Mouse (Mus musculus) cerebellum, adult 11 months (tissue): Measurements from ENCODE around the gene Ndc80.
A peak's percentile ranks its signal among the peaks of the same experiment; 100 is the strongest.
"Not testable (repeated sequence)": the region's sequence is repeated elsewhere in the genome, so short reads cannot be mapped to it uniquely, and the experiment has no call there.

Experiments used
- DNase-seq: peaks from one replicate; pipeline ENCODE4 v3.0.0; 2022

Gene Ndc80

DNA sequence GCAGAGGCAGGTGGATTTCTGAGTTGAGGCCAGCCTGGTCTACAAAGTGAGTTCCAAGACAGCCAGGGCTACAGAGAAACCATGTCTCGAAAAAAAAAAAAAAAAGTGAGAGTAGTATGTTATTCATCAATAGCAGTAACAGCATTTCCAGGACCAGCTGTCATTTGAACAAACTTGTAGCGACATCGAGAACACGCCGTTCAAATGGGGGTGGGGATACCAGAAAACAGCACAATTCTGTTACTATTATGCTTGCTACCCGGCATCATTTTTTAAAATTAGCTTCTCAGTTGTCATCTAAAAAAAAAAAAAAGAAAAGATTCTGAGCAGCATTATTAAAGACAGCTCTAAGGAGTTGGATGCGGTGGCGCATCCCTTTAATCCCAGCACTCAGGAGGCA, 49.2 kb downstream of the Ndc80 start:
- DNase-seq: no peak

DNA sequence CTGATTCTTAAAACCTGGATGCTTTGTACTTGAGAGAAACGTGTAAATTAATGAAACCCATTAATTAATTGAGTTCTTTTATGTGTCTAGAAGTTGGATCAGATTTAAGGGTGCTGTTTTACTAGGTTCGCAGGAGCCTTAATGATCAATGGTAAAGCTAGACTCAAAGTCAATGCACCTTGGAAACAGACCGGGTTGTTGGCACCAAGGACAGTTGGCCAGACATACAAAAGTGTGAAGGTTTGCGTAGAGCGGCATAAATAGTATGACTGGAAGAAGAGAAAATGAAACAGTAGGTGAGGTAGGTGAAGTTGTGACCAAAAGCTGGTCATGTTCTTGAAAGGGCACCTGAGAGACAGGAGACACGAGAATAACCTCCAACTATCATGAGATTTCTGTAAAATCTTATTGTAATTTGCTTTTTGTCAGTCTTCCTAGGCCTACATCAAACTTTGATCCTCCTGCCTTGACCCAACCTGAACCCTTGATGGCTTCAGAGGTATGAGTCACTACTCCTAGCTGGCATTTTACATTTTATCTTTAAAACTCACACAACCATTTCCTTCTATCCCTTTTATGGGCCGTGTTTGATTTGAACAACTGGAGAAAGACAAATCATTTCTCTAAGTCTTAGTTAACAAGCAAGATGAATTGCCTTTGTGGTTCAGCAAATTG, 50.2 kb downstream of the Ndc80 start:
- no peak for DNase-seq

DNA sequence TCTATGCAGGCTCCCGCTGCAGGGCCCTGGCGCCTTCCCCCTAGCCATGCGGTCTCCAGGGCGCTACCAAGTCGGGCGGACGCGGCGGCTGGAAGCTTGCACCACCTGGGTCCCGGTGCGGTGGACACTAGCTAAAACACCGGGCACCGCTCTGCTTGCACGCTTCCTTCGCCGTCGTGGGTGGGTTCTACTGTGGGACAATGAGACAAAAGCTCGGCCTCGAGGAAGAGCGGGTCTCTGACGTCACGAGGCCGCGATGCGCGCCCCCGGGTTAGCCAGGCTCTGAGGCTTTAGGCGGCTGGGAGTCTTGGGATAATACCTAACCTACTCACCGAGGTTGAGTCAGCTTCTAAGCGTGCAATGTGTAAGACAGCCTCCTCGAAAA, 51.0 kb downstream of the Ndc80 start:
- peak; percentile 69 for DNase-seq

DNA sequence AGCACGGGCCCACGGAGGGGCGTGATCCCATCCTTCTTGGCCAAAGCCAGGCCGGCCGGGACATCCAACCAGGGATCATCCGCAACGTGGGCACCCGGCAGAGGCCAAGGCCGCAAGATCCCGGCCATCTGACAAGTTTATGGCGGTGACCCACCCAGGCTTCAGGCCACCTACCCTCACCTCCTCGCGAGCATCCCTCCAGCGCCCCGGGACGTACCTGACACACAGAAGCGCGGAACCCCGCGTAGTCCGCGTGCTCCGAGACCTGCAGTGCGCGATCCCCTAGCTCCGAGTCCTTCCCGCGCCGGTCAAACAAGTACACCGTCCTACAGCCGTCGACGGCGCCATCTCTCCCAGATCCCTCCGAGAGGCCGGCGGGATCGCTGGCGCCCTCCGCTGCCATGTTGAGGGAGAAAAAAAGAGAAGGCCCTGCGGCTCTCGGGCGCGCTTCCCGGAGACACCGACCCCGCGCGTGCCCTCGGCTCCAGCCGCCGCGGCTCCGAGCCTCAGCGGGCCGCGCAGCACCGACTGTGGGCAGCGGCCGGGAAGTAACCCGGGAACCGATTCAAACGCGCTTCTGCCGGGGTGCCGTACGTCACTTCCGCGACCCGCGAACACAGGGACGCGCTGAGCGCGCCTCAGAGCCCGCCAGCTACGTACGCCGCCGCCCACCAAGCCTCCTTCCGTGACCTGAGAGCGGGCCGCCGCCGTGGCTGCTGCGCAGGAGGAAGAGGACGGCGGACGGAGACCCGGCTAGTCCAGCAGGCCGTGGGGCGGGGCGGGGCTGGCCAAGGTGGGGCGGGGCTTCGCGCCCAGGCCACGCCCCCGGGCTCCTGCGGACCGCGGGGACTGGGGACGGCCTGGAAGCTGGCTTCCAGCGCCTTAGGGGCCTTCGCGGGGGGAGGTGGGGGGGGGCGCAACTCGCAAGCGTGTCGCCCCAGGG, 51.6 kb downstream of the Ndc80 start, which contains the start of gene Smchd1:
Smchd1 (minus strand) TSS at position 582 of the 943 bp plus-strand sequence.
- peak; percentile 91 for DNase-seq

DNA sequence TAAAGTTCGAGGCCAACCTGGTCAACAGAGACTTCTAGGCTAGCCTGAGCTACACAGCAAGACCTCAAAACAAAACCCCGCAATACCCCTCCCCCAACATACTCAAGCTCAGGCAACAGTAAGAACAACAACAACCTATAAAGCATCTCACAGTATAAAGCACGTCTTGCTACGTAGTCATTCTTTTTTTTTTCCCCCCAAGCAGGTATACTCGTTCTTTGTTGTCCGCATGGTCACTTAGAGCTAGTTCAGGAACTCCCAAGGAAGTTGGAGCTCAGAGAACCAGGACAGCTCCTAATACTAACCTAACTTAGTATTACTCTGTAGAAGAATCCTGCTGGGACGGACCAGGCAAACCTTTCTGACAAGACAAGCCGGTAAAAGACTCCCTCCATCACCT, 52.5 kb downstream of the Ndc80 start:
- no peak for DNase-seq

DNA sequence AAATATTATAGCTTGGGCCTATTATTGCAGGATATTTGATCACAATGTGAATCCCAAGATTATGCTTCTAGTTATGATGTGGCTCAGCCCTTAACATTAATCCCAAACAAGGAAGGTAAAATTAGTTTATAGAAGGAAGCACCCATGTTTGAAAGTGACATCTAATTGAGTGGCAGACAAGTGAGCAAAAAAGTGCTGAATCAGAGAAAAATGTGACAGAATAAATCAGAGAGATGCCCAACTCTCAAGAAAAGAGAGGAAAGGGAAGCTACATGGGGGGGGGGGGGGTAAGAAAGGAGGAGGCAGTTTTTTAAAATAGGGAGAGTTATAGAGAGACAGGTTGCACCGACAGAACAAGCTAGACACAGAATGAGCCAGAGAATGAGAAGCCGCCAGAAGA, 55.4 kb downstream of the Ndc80 start:
- no peak for DNase-seq

DNA sequence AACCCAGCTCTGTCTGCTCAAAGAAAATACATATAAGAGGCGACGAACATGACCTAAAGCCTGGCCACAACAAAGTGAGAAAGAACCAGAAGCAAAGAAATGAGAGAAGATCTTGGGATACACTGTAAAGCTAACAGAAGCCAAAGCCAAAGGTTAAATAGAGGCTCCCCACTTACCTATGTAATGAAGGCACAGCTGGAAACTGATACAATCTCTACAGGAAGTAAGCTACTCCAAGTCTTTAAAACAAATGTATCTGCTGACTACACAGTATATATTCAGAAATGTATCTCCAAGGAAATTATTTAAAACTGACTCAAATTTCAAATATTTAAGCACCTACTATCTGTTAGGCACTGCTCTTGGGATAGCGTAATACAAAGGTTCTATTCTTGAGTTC, 66.3 kb downstream of the Ndc80 start:
- no peak for DNase-seq

DNA sequence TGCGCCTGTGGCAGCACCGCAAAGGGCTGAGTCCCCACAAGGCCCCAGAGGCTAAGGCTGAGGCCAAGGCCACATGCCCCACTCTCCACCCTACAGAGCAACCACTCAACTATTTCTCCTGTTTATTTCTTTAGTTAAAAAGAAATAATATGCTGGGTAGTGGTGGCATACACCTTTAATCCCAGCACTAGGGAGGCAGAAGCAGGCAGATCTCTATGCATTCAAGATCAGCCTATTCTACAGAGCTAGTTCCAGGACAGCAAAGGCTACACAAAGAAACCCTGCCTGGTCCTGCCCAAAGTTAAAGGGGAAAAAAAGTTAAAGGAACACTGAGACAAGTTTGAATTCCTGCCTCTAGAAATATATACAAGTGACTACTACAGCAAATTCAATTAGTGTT, 66.8 kb downstream of the Ndc80 start, which contains the start of gene Gm4707:
Gm4707 (minus strand) TSS at position 101 of the 400 bp plus-strand sequence.
- DNase-seq: no peak

DNA sequence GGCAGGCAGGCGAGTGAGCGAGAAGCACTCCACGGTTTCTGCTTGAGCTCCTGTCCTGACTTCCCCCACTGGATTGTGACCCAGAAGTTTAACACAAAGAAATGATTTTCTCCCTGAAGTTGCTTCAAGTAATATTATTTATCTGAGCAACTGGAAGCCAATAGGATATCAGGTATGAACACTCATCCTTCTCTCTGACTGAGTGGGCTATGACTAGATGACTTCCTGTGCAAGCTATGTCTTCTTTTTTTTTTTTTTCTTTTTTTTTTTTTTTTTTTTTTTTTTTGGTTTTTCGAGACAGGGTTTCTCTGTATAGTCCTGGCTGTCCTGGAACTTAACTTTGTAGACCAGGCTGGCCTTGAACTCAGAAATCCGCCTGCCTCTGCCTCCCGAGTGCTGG, 69.3 kb downstream of the Ndc80 start:
- not testable (repeated sequence) for DNase-seq
